Mouse (Mus musculus): ENCODE measurements around the gene Nrxn3. TPM values are rescaled to one million over a fixed set of nuclear protein-coding genes. Genes with fewer than 3 reads are reported as not detected.

The Nrxn3 gene
- polyA plus RNA-seq, 1 experiment: 0.19 TPM

- Histone ChIP-seq H3K27me3 (ENCODE audit: control insufficient read depth, insufficient read depth, low read length) (no peaks in the 10 kb centered on the region), H3K4me3 (ENCODE audit: control insufficient read depth, insufficient read depth, low read length) (no peak overlapping the region), H3K36me3 (ENCODE audit: control insufficient read depth, insufficient read depth, low read length) (no peaks in the 10 kb centered on the region), H3K4me1 (replicated peaks; ENCODE audit: control insufficient read depth, insufficient read depth, low read length) (no peaks in the 10 kb centered on the region), H3K27ac (ENCODE audit: control insufficient read depth, insufficient read depth, low read length) (no peak overlapping the region)
- no peak for DNase-seq
- TF ChIP-seq POLR2A (IDR thresholded peaks at IDR 0.05; ENCODE audit: control insufficient read depth, extremely low read depth, insufficient read depth, low read length, poor library complexity) (no peak), CTCF (IDR thresholded peaks at IDR 0.05; ENCODE audit: borderline replicate concordance, control insufficient read depth, extremely low read depth, insufficient read depth, low read length, poor library complexity) (no peak)
- WGBS: 95% methylated on average over 2 of the region's 2 CpGs
Observed at GRCm38 (mm10) chr12:89181157-89181561, 458.5 kb downstream of the Nrxn3 start.

GRCm38 (mm10) chr12:89198764-89199525 is 476.3 kb downstream of the Nrxn3 start:
- TF ChIP-seq CTCF (IDR thresholded peaks at IDR 0.05; ENCODE audit: borderline replicate concordance, control insufficient read depth, extremely low read depth, insufficient read depth, low read length, poor library complexity) (no peak), POLR2A (IDR thresholded peaks at IDR 0.05; ENCODE audit: control insufficient read depth, extremely low read depth, insufficient read depth, low read length, poor library complexity) (no peak)
- Histone ChIP-seq H3K27me3 (ENCODE audit: control insufficient read depth, insufficient read depth, low read length) (no peaks in the 10 kb centered on the region), H3K36me3 (ENCODE audit: control insufficient read depth, insufficient read depth, low read length) (no peaks in the 10 kb centered on the region), H3K4me1 (replicated peaks; ENCODE audit: control insufficient read depth, insufficient read depth, low read length) (no peaks in the 10 kb centered on the region), H3K27ac (ENCODE audit: control insufficient read depth, insufficient read depth, low read length) (no peak overlapping the region), H3K4me3 (ENCODE audit: control insufficient read depth, insufficient read depth, low read length) (no peak overlapping the region)
- WGBS: 92% methylated on average over 10 of the region's 10 CpGs
- DNase-seq: no peak

- no peak for DNase-seq
- 38% methylated on average over 2 of the region's 2 CpGs for WGBS
- no peak overlapping the region for H3K4me3 ChIP-seq (ENCODE audit: control insufficient read depth, insufficient read depth, low read length)
Observed at GRCm38 (mm10) chr12:89211608-89212007, 488.9 kb downstream of the Nrxn3 start.

GRCm38 (mm10) chr12:89239826-89240225 is 517.1 kb downstream of the Nrxn3 start:
- H3K4me1 ChIP-seq (replicated peaks; ENCODE audit: control insufficient read depth, insufficient read depth, low read length): no peaks in the 10 kb centered on the region
- no peak overlapping the region for H3K27ac ChIP-seq (ENCODE audit: control insufficient read depth, insufficient read depth, low read length)
- TF ChIP-seq CTCF (IDR thresholded peaks at IDR 0.05; ENCODE audit: borderline replicate concordance, control insufficient read depth, extremely low read depth, insufficient read depth, low read length, poor library complexity) (no peak), POLR2A (IDR thresholded peaks at IDR 0.05; ENCODE audit: control insufficient read depth, extremely low read depth, insufficient read depth, low read length, poor library complexity) (no peak)
- no peaks in the 10 kb centered on the region for H3K36me3 ChIP-seq (ENCODE audit: control insufficient read depth, insufficient read depth, low read length)
- no peaks in the 10 kb centered on the region for H3K27me3 ChIP-seq (ENCODE audit: control insufficient read depth, insufficient read depth, low read length)
- WGBS: 52% methylated on average over 1 of the region's 1 CpGs
- no peak for DNase-seq
- no peak overlapping the region for H3K4me3 ChIP-seq (ENCODE audit: control insufficient read depth, insufficient read depth, low read length)

More at GRCm38 (mm10) chr12:89211608-89212007, 488.9 kb downstream of the Nrxn3 start:
- H3K27ac ChIP-seq (ENCODE audit: control insufficient read depth, insufficient read depth, low read length): no peak overlapping the region
- no peaks in the 10 kb centered on the region for H3K4me1 ChIP-seq (replicated peaks; ENCODE audit: control insufficient read depth, insufficient read depth, low read length)
- TF ChIP-seq CTCF (IDR thresholded peaks at IDR 0.05; ENCODE audit: borderline replicate concordance, control insufficient read depth, extremely low read depth, insufficient read depth, low read length, poor library complexity) (no peak), POLR2A (IDR thresholded peaks at IDR 0.05; ENCODE audit: control insufficient read depth, extremely low read depth, insufficient read depth, low read length, poor library complexity) (no peak)
- no peaks in the 10 kb centered on the region for H3K27me3 ChIP-seq (ENCODE audit: control insufficient read depth, insufficient read depth, low read length)
- H3K36me3 ChIP-seq (ENCODE audit: control insufficient read depth, insufficient read depth, low read length): no peaks in the 10 kb centered on the region

- Histone ChIP-seq H3K4me3 (ENCODE audit: control insufficient read depth, insufficient read depth, low read length) (no peak overlapping the region), H3K4me1 (replicated peaks; ENCODE audit: control insufficient read depth, insufficient read depth, low read length) (no peaks in the 10 kb centered on the region), H3K27me3 (ENCODE audit: control insufficient read depth, insufficient read depth, low read length) (no peaks in the 10 kb centered on the region), H3K27ac (ENCODE audit: control insufficient read depth, insufficient read depth, low read length) (no peak overlapping the region), H3K36me3 (ENCODE audit: control insufficient read depth, insufficient read depth, low read length) (no peaks in the 10 kb centered on the region)
- TF ChIP-seq CTCF (IDR thresholded peaks at IDR 0.05; ENCODE audit: borderline replicate concordance, control insufficient read depth, extremely low read depth, insufficient read depth, low read length, poor library complexity): no peak
- DNase-seq: no peak
Observed at GRCm38 (mm10) chr12:89241554-89241953, 518.9 kb downstream of the Nrxn3 start.

- H3K36me3 ChIP-seq (ENCODE audit: control insufficient read depth, insufficient read depth, low read length): no peaks in the 10 kb centered on the region
- no peak for DNase-seq
- no peak overlapping the region for H3K27ac ChIP-seq (ENCODE audit: control insufficient read depth, insufficient read depth, low read length)
- no peak overlapping the region for H3K4me3 ChIP-seq (ENCODE audit: control insufficient read depth, insufficient read depth, low read length)
- H3K4me1 ChIP-seq (replicated peaks; ENCODE audit: control insufficient read depth, insufficient read depth, low read length): no peaks in the 10 kb centered on the region
- no peaks in the 10 kb centered on the region for H3K27me3 ChIP-seq (ENCODE audit: control insufficient read depth, insufficient read depth, low read length)
- TF ChIP-seq CTCF (IDR thresholded peaks at IDR 0.05; ENCODE audit: borderline replicate concordance, control insufficient read depth, extremely low read depth, insufficient read depth, low read length, poor library complexity) (no peak), POLR2A (IDR thresholded peaks at IDR 0.05; ENCODE audit: control insufficient read depth, extremely low read depth, insufficient read depth, low read length, poor library complexity) (no peak)
- 34% methylated on average over 1 of the region's 1 CpGs for WGBS
Observed at GRCm38 (mm10) chr12:89242476-89242875, 519.8 kb downstream of the Nrxn3 start.

All from thymus, adult 2 months (tissue).